Mouse (Mus musculus) limb, embryonic 14.5 days (tissue): Measurements from ENCODE around the gene Map3k20. TPM values are rescaled to one million over a fixed set of nuclear protein-coding genes. Genes with fewer than 3 reads are reported as not detected.

Experiments
- ATAC-seq: fragments of 200-750 bp; cut with Nextera tagmentation; 2 replicates; pipeline ENCODE4 v1.8.0; 2017; ENCODE audit warnings: low read depth, moderate number of reproducible peaks, moderate TSS enrichment; ENCODE audit not compliant: low FRiP score
- DNase-seq: peaks from one replicate; pipeline ENCODE4 v3.0.0-alpha.2; 2015; ENCODE audit warnings: low spot score
- H3K27ac ChIP-seq: fragments of 300-500 bp; sonication (generic); replicated peaks from 2 replicates; pipeline ENCODE4 v1.5.1; 2014; ENCODE audit warnings: low read depth, mild to moderate bottlenecking, low read length, moderate library complexity, mixed read lengths
- H3K27me3 ChIP-seq: fragments of 300-500 bp; sonication (generic); 2 replicates; pipeline ENCODE4 v1.6.1; 2014; ENCODE audit warnings: low read length, mixed read lengths; ENCODE audit not compliant: control insufficient read depth, insufficient read depth
- H3K36me3 ChIP-seq: fragments of 300-500 bp; sonication (generic); 2 replicates; pipeline ENCODE4 v1.6.1; 2014; ENCODE audit warnings: mild to moderate bottlenecking, low read length, moderate library complexity, mixed read lengths; ENCODE audit not compliant: control insufficient read depth, insufficient read depth
- H3K4me1 ChIP-seq: fragments of 300-500 bp; sonication (generic); 2 replicates; pipeline ENCODE4 v1.6.1; 2014; ENCODE audit warnings: antibody characterized with exemption, low read length, mixed read lengths; ENCODE audit not compliant: control insufficient read depth, insufficient read depth
- H3K4me2 ChIP-seq: fragments of 300-500 bp; sonication (generic); replicated peaks from 2 replicates; pipeline ENCODE4 v1.6.1; 2014; ENCODE audit warnings: low read depth, mild to moderate bottlenecking, low read length, moderate library complexity; ENCODE audit not compliant: severe bottlenecking
- H3K4me3 ChIP-seq: fragments of 300-500 bp; sonication (generic); replicated peaks from 2 replicates; pipeline ENCODE4 v1.5.1; 2014; ENCODE audit warnings: low read length
- H3K9ac ChIP-seq: fragments of 300-500 bp; sonication (generic); 2 replicates; pipeline ENCODE4 v1.6.1; 2014; ENCODE audit warnings: mild to moderate bottlenecking, low read depth, low read length, moderate library complexity; ENCODE audit not compliant: severe bottlenecking
- H3K9me3 ChIP-seq: fragments of 300-500 bp; sonication (generic); 2 replicates; pipeline ENCODE4 v1.6.1; 2016; ENCODE audit warnings: low read length; ENCODE audit not compliant: control insufficient read depth
- POLR2A ChIP-seq: fragments of 200-500 bp; IDR thresholded peaks from 2 replicates; pipeline ENCODE4 v1.8.0; 2012; ENCODE audit warnings: inconsistent platforms, mild to moderate bottlenecking, moderate library complexity, borderline replicate concordance; ENCODE audit not compliant: insufficient read depth, insufficient read length; ENCODE audit errors: extremely low read depth
- WGBS: fragments of 180-500 bp; shearing (Covaris S2); extraction: QIAGEN DNeasy Blood & Tissue Kit; methylation state at CpG from one replicate; pipeline ENCODE4 v1.1.7; 2014; 5-methylcytosine and 5-hydroxymethylcytosine counted together
- polyA plus RNA-seq, 2 experiments: library from polyadenylated mRNA; depleted of rRNA in 1 of 2; stranded (reverse) in 1 of 2; unstranded in 1 of 2; fragments of >200 nt; fragmentation: Nextera tagmentation in 1 of 2; extraction: Ambion mirVana in 1 of 2; gene quantifications; 2 replicates each; pipeline versions ENCODE4 v1.2.1 to v1.2.3; 2012 to 2014

Map3k20 gene
- polyA plus RNA-seq, 2 experiments: 14.6 to 18.2 TPM

DNA sequence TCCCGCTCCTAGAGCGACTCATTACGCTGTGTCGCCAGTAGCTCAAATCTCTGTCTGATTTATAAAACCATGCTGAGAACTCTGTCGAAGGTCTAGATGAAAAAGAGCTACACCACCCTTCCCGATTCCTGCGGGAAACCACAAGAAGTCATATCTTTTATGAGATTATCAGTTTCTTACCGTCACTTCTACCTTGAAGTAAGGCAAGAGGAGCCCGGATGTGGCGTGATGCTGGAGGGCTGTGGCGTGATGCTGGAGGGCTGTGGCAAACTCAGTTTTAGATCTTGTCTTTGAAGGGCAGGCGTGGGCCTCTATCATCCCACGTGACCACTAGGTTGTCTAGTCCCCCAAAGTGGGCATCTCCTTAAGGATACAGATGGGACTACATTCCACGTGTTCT lies 3.5 kb upstream of the Map3k20 start:
- H3K9me3 ChIP-seq: no peaks in the 10 kb centered on the region
- H3K4me2 ChIP-seq: no peak overlapping the region
- no peak overlapping the region for H3K27ac ChIP-seq
- H3K4me1 ChIP-seq: no peaks in the 10 kb centered on the region
- H3K4me3 ChIP-seq: no peak overlapping the region
- no peaks in the 10 kb centered on the region for H3K36me3 ChIP-seq
- WGBS: 92% methylated on average over 14 of the region's 14 CpGs
- DNase-seq: no peak
- ATAC-seq: no peak
- no peak for TF ChIP-seq POLR2A
- H3K27me3 ChIP-seq: no peaks in the 10 kb centered on the region
- no peak overlapping the region for H3K9ac ChIP-seq

DNA sequence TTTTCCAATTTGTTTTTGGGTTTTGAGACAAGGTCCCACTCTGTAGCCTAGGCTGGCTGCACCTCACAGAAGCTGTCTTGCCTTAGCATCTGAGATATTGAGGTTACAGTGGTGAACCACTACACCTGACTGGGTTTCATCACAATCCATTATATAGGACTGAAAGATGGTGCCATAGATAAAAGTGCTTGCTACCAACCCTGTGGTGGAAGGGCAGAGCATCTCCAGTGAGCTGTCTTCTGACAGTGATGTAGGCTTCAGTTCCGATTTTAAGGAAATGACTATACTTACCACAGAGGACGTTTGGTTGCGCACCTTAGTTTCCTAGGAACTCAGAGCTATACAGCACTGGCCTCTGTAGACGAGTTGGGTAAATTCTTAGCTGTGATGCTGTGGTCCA lies 2.7 kb upstream of the Map3k20 start:
- ATAC-seq: no peak
- WGBS: 79% methylated on average over 4 of the region's 4 CpGs

DNA sequence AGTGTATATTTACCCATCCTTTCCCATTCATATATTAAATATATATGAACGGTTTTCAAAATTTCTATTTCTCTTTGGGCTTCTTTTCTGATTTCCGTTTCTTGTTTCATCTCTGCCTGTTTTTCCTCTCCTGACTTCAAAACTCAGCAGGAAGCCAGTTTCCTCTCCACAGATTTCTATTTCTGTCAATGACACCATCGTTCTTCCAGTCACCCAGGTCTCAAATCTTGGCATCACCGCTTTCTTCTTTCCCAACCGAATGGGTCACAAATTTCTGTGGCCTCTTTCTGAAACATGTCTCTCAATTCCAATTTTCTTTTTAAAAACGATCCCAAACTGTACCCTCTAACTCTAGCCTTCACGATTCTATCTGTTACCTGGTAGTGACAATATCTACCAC lies 748 bp upstream of the Map3k20 start:
- 81% methylated on average over 7 of the region's 7 CpGs for WGBS
- Histone ChIP-seq H3K27ac (no peak overlapping the region), H3K4me3 (no peak overlapping the region), H3K9me3 (no peaks in the 10 kb centered on the region), H3K4me2 (no peak overlapping the region), H3K36me3 (no peaks in the 10 kb centered on the region), H3K4me1 (no peaks in the 10 kb centered on the region), H3K9ac (no peak overlapping the region), H3K27me3 (no peaks in the 10 kb centered on the region)
- DNase-seq (no peak), ATAC-seq (no peak)
- no peak for TF ChIP-seq POLR2A

More for the DNA sequence above, 2.7 kb upstream of the Map3k20 start:
- H3K4me1 ChIP-seq: no peaks in the 10 kb centered on the region
- H3K4me3 ChIP-seq: no peak overlapping the region
- H3K27ac ChIP-seq: no peak overlapping the region
- no peak overlapping the region for H3K4me2 ChIP-seq
- H3K9me3 ChIP-seq: no peaks in the 10 kb centered on the region
- no peak for TF ChIP-seq POLR2A
- no peaks in the 10 kb centered on the region for H3K36me3 ChIP-seq
- H3K9ac ChIP-seq: no peak overlapping the region
- H3K27me3 ChIP-seq: no peaks in the 10 kb centered on the region
- no peak for DNase-seq

DNA sequence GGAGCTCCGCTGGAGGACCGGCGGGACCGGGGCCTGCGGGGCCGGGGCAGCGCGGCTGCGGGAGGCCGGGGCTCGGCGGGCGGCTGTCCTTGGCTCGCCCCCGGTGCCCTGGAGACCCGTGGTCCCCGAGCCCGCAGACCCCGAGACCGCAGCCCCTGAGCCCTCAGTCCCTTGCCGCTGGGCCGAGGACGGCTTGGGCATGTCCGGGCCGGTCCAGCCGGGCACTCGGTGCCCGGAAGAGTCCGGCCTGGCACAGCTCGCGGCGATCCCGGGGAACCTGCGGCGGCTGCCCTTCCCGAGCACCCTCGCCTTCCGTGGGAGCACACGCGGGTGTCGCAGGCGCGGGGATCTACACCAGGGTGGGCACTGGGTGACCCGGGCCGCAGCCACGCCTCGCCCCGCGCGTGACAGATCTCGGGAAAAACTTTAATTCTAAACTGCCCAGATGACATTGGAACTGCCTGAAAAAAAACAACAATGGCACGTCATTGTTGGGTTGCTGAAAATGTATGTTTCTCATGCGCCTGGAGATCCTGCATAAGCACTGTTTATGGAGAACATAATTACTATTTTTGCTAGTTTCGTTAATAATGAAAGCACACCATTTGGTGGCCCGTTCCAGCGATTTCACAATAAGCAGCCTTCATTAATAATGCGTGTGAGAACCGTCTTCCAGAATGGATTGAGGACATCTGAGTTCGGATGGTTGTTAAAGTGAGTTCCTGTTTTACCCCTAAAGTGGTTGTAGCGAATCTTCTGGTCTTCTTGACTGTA lies 638 bp downstream of the Map3k20 start:
- Histone ChIP-seq H3K4me2 (peak overlapping the region; percentile 77), H3K4me3 (peak overlapping the region; percentile 85), H3K4me1 (no peaks in the 10 kb centered on the region), H3K9ac (peak overlapping the region; percentile 91), H3K27ac (0 out of 2 replicates have a peak overlapping the region, but pooled peaks have one; percentile 39), H3K27me3 (no peaks in the 10 kb centered on the region), H3K36me3 (no peaks in the 10 kb centered on the region), H3K9me3 (no peaks in the 10 kb centered on the region)
- DNase-seq (no peak), ATAC-seq (peak; percentile 57)
- WGBS: 2% methylated on average over 44 of the region's 60 CpGs
- TF ChIP-seq POLR2A: no peak

DNA sequence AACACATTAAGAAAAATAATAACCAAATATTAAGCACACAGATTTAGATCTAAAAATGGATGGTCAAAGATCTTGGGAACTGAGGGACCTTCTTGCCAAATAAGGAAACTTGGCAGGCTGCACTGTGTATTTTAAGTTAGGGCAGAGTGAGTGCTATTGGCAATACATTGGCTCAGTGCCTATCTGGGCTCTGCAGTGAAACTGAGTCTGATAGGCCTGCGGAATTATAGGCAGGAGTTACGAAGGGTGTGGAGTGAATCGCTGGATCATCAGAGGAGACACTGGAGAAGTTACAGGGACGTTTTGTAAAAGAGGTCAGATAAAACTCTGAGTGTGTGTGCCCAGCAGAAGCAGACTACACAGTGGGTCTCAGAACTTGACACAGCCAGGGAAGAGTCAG lies 1.7 kb downstream of the Map3k20 start:
- Histone ChIP-seq H3K27ac (no peak overlapping the region), H3K4me3 (no peak overlapping the region), H3K9me3 (no peaks in the 10 kb centered on the region), H3K4me1 (no peaks in the 10 kb centered on the region), H3K4me2 (0 out of 2 replicates have a peak overlapping the region, but pooled peaks have one; percentile 6), H3K36me3 (no peaks in the 10 kb centered on the region), H3K27me3 (no peaks in the 10 kb centered on the region), H3K9ac (no peak overlapping the region)
- ATAC-seq: no peak
- no peak for DNase-seq
- WGBS: 64% methylated on average over 4 of the region's 4 CpGs
- TF ChIP-seq POLR2A: no peak
